Mouse (Mus musculus): Measurements from ENCODE around the gene Lrmda.

GRCm38 (mm10) chr14:22014781-22015180 lies 4.7 kb upstream of the Lrmda start:
- no peak for TF ChIP-seq CTCF (IDR thresholded peaks at IDR 0.05; ENCODE audit: extremely low read depth, insufficient read depth, low read length)
- no peak for TF ChIP-seq POLR2A (IDR thresholded peaks at IDR 0.05; ENCODE audit: extremely low read depth, insufficient read depth, low read length)
